Mouse (Mus musculus) liver (tissue): Measurements from ENCODE around the gene Atp8a1.

Experiments
- DNase-seq: peaks from one replicate; pipeline ENCODE4 v3.0.0-alpha.2; 2020; ENCODE audit warnings: mixed read lengths

Atp8a1 gene

DNA sequence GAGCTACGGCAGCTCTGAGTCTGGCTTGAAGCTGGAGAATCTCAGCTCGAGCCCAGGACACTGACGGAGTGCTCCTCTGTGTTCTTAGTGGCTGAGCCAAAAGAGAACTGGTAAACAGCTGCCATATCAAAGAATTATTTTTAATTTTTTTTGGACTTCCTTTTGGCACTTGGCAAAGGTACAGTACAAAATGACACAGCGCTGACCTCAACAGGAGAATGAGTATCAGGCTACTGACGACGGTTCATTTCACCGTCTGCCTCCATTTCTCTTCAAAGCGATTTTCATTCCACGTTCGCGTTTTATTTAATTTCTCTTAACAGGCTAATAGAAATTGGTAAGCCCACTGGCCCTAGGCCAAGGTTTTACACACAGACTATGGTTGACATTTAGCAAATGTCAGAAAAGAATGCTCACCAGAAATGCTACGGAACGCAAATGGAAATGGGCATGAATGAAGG is 177.8 kb downstream of the Atp8a1 start:
- DNase-seq = no peak

DNA sequence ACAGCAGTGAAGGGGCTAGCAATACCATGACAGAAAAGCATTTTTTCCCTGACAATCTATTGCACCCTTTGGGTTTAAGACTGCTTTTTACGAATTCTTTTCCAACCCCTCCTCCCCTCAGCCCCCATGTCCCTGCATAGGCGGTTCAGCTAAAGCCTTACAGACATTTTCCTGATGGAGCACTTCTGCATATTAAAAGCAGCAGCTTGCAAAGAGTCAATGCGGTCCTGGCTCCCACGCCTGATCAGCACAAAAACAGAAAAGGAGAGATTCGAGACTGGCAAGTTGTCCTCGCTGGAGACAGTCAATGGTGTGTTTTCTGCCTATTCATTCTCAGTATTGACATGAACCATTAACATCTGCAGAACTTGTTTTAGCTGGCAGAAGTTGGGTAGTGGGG is 184.5 kb downstream of the Atp8a1 start:
- DNase-seq = no peak

DNA sequence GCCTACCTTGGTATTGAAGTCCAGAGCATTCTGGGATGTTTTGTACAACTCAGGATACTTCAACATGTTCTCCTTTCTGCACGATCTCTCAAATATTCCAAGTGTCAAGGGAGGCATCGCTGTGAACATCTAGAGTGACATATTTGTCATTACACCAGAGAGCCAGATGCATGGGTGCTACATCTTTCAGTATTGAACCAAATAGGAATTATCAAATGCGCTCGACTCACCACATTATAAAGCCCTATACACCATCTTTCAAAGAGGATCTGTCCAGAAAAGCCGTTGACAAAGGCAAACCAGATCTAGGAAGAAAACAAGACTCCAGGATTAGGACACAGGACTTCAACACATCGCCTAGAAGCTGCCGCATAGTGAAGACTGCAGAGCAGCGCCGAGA is 187.4 kb downstream of the Atp8a1 start:
- DNase-seq = no peak

GRCm38 (mm10) chr5:67656821-67657259 is 190.4 kb downstream of the Atp8a1 start:
- no peak for DNase-seq

- no peak for DNase-seq
Measured at GRCm38 (mm10) chr5:67655696-67656519, 191.3 kb downstream of the Atp8a1 start.

DNA sequence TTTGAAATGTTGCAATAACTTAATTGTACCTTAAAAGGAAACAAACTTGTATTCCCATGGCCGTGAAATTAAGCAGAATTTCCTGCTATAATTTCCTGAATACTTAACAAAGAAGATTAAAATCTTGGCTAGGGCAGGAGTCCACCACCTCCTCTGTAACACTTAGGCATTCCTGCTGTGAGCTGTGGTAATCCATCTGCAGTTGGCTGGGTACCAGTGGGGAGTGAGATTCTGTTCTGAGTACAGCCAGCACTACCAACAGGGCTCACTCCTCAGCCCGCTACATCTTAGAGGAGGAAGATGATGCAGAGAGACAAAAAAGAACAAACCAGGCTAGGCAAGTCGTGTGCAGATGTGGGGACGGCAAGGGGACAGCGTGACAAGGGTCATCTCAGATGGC is 192.7 kb downstream of the Atp8a1 start:
- DNase-seq = no peak

- no peak for DNase-seq
Measured at GRCm38 (mm10) chr5:67653543-67653942, 193.7 kb downstream of the Atp8a1 start.

GRCm38 (mm10) chr5:67652468-67652867 is 194.8 kb downstream of the Atp8a1 start:
- DNase-seq = no peak

- no peak for DNase-seq
Measured at GRCm38 (mm10) chr5:67650021-67650420, 197.2 kb downstream of the Atp8a1 start.

- no peak for DNase-seq
Measured at GRCm38 (mm10) chr5:67649156-67649555, 198.1 kb downstream of the Atp8a1 start.

DNA sequence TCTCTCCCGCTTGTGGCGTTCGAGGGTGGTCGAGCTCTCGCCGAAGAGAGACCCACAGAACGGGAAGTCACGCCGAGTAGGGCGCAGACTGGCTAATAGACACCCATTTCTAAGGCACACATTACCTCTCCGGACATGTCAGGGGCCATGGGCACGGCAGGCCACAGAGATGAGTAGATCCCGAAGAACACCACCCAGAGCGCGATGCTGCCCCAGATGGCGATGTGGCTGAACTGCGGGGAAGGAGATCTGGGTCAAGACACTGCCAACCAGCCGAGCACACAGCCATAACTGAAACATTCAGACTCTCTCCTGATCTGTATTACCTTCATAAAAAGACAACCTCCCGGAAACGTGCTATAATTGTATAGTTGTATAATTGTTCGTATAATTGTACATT is 199.7 kb downstream of the Atp8a1 start:
- peak; percentile 19 for DNase-seq

GRCm38 (mm10) chr5:67646756-67647529 is 200.3 kb downstream of the Atp8a1 start:
- no peak for DNase-seq

DNA sequence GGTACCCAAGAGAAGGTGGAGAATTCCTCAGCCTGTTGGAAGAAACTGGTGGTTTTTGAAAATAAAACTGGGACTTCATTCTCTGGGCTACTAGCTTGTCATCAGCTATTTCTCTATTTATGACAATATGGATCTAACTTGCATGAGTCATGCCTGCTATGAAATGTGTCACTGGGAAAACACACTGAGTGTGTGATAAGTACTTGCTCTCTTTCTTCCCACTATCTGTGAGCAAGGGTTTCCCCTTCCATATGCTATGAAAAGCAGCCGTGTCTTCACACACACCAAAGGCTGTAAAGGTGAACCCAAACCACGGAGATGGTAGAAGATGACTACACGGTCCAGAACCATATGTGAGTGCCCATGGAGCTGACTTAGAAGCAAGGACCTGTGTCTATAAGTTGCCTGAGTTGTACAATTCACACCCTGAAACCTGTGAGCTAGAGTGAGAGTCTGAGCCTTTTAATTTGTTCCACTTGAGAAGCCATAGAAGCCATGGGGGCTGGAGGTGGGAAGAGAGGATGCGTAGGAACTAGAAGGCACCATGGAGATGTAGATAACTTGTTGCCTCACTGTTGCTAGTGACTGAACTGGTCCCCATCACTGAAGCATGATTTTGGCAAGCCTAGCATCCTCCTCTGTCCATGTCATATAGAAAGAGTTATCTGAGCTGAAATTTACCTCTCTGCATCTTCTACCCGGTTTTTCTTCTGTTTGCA is 203.5 kb downstream of the Atp8a1 start:
- no peak for DNase-seq

DNA sequence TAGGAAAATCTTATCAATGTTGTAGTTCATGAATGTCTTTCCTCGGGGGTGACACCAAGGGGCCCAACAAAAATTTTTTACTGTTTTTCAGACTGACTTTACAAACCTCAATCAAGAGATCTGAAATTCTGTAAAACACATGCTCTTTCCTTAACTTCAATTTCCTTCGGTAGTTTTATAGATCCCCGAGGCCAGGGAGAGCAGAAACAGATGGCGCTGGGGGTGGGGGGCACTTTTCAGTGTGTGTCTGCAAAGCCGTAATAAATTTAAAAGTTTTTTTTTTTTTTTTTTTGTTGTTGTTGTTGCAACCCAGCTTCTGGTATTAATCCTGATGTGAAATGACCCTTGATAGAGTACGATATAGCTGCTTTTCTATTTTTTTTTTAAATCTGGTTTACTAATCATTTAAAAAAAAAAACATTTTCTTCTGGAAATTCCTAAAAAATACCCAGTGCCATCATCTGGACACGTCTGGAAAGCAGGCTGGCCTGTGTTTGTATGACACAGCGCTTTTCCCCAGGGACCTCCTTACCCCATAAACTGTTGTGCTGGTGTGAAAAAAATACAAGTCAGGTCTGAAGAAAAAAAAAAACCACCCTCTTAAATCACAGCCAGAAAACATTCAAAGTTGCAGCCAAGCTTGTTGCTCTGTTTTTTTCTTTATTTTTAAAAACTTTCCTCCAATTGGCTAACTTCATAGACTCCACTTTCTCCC is 205.7 kb downstream of the Atp8a1 start:
- no peak for DNase-seq

DNA sequence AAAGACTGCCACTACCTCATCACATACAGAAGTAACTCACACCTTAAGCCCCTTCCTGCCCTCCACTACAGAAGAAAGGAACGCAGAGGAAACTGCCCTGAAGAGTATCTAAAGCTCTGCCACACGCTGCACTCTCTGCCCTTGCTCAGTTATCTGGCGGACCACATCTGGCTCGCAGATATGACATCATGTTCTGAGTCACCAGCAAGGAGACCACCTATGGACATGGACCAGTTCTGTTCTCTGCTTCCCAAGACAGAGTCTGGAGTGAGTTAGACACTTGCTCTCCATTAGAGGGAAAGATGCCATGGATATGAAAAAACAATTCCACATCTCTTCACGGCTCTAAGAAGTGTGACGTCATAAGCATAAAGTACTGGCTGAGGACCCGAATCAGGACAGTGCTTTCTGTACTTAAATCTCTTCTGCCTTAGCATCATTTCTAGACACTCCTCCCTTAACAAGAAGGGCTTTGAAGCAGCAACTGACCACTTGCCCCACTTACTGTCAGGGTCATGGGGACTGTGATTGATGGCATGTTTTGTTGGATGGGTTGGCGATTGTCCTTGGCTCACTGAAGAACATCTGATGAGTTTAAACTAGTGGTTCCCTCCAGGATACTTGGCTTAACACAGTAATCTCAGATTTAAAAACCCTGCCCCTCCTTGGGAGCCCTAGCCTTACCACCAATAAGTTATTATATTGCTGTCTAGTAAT is 206.5 kb downstream of the Atp8a1 start:
- DNase-seq = no peak

GRCm38 (mm10) chr5:67634339-67634738 is 212.9 kb downstream of the Atp8a1 start:
- no peak for DNase-seq

- DNase-seq = no peak
Measured at GRCm38 (mm10) chr5:67633831-67634268, 213.4 kb downstream of the Atp8a1 start.

- DNase-seq = no peak
Measured at GRCm38 (mm10) chr5:67633138-67633782, 214.0 kb downstream of the Atp8a1 start.

DNA sequence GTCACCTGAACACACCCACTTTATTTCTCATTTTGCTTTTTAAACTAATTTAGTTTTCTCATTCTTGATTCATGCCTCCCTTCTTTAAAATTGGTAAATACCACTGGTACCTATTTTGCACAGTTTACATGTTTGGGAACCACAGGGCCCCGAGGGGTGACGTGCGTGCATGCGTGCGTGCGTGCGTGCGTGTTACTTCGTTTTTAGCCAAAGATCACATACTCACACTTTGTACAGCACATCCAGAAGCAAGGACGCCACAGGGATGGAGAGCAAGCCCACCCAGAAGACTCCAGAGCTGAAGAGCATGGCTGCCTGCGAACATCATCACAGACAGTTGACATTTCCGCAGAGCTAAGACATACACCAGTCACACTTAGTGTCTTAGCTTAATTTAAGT is 216.0 kb downstream of the Atp8a1 start:
- no peak for DNase-seq

GRCm38 (mm10) chr5:67629861-67630260 is 217.4 kb downstream of the Atp8a1 start:
- DNase-seq = no peak

DNA sequence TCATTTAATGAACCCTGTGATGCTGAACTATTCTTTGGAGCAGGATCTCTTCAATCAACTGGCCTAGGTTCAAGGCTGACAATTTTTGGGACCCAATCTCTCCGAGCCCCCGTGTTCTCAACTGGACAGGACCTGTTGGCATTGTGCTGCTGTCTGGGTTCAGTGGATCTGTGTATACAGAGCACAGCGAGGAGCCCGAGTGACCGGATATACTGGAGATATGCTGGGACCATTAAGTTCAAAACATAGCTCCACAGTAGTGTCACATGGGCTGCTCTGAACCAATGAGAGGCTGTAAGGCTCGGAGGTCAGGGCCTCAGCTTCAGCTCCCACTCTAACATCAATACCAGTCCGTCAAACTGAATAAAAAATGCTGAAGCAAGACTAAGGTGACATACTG is 217.8 kb downstream of the Atp8a1 start:
- DNase-seq = no peak
